Mouse (Mus musculus) bone marrow macrophage, adult 2 months (primary cell): Measurements from ENCODE around the gene Mical3.

Experiments
- CTCF ChIP-seq: IDR thresholded peaks from 2 replicates; pipeline ENCODE4 v1.5.1; 2012; ENCODE audit warnings: low read depth, mild to moderate bottlenecking, low read length, moderate library complexity
- POLR2A ChIP-seq: IDR thresholded peaks from 2 replicates; pipeline ENCODE4 v1.6.1; 2012; ENCODE audit warnings: mild to moderate bottlenecking, low read depth, low read length, borderline replicate concordance

DNA sequence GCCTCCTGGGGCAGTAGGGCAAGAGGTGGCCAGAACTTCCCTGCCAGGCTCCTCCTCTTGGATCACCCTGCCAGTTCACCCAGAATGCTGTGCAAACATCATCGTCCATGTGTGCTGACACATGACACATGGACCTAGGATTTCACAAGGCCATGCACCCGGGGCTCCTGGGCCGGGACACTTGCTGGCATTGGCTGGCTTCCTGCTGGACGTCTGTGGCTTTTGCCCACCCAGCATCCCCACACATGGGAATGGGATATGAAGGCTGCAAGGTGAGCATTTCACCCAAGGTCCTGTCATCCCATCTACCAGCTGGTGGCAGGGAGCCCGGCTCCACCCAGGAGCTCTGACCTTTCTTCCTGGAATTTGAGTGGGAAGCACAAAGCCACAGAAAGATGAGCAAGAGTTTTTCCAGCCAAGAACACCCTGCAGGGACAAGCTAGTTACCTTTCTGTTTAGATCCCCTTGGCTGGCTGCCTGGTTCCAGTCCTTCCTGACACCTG, 8.0 kb downstream of the Mical3 start:
- TF ChIP-seq CTCF (no peak), POLR2A (no peak)
